Mouse (Mus musculus) heart, postnatal 14 days (tissue): ENCODE measurements around the gene Herc2. TPM values are rescaled to one million over a fixed set of nuclear protein-coding genes. Genes with fewer than 3 reads are reported as not detected.

Source experiments
- DNase-seq, 2 experiments: peaks; one replicate each; pipeline ENCODE4 v3.0.0; 2021 to 2022
- intact Hi-C: fragments of 180-260 bp; cut with DNase I; formaldehyde crosslinking; loops from one replicate; pipeline ENCODE4 v1.15.1; 2025
- total RNA-seq, 2 experiments: library from RNA; stranded (reverse); gene quantifications; 2 replicates each; pipeline ENCODE4 v1.2.3; 2021

Herc2 gene
- total RNA-seq, 2 experiments from 2014 or later = 48.9 to 50.3 TPM

GRCm38 (mm10) chr7:56064876-56065275 lies 14.9 kb downstream of the Herc2 start:
- intact Hi-C loops = no loop called here
- DNase-seq = no peak

GRCm38 (mm10) chr7:56066136-56066535 lies 16.1 kb downstream of the Herc2 start:
- intact Hi-C loops = no loop called here
- no peak for DNase-seq

DNA sequence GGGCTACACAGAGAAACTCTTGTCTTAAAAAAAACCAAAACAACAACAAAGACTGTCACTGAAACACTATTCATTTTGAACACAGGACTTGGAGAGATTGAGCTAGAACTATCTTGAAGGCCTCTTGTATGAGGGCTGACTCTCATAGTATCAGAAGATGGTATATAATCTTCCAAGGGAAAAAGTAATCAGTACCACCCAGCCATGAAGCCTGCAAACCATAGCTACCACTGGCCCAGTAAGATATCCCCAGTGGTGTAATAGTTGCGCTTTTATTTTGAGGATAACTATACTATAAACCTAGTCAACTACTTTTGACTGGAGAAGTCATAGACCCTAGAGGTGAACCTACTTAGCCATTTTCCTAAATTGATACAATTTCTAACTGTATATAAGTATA lies 16.6 kb downstream of the Herc2 start:
- intact Hi-C loops = no loop called here
- no peak for DNase-seq

DNA sequence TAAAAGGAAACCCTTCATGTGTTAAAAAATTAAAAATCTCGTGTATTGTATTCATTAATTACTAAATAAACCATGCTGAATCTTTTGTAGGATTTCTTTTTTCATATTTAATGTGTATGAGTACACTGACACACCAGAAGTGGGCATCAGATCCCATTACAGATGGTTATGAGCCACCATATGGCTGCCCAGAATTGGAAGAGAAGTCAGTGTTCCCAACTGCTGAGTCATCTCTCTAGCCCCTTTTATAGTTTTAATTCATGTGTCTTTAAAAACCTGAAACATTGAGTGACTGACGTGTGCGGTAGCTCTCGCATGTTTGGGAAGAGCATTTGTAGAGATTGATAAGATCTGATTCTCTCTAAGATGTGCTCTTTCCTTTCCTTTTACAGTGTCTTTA lies 21.7 kb downstream of the Herc2 start:
- no peak for DNase-seq
- intact Hi-C loops = no loop called here

GRCm38 (mm10) chr7:56083034-56083433 lies 33.0 kb downstream of the Herc2 start:
- intact Hi-C loops = no loop called here
- no peak for DNase-seq

GRCm38 (mm10) chr7:56089097-56089496 lies 39.1 kb downstream of the Herc2 start:
- intact Hi-C loops = no loop called here
- DNase-seq = no peak

DNA sequence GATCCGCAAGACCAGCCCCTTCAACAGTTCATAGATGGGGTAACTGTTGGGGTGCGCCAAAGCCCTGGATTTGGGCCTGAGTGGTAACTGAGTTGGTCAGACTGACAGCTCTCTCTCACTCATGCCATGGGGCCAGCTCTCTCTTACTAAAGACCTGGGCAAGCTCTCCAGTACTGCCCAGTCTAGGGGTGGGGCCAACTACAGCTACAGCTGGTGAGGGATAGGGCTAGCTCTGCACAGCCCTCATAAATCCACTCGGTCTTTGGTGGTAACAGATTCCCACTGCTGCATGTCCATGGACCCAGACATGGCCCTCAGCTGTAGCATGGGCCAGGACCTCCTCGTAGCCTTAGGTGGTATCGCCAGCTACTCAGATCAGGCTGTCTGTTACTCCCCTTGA lies 41.4 kb downstream of the Herc2 start:
- intact Hi-C loops = no loop called here
- DNase-seq = no peak

DNA sequence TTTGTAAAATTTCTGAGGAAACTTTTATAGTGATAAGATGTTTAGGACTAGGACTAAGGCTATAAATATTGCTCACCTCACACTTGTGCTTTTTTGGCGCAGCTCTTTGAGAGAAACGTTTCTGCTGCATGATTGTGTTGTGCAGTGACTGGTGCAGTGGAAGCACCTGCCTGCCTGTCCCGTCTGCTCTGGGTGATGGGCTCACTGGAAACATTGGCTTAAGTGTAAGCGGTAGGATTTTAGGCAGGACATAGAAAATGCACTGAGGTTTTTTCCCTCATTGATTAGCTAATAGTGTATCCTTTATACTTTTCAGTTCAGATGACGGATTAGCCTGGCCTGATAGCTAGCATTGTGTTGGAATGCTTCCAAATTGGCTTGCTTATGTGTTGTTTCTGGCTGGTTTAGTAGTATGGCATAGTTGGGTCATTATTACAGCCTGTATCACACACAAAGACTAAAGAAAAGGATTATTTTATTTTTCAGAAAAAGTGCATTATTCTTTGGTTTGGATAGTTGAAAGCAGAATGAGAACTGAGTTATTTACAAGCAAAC lies 52.4 kb downstream of the Herc2 start:
- DNase-seq = no peak
- intact Hi-C loops = no loop called here

GRCm38 (mm10) chr7:56112999-56113398 lies 63.0 kb downstream of the Herc2 start:
- intact Hi-C loops = no loop called here
- DNase-seq = no peak

DNA sequence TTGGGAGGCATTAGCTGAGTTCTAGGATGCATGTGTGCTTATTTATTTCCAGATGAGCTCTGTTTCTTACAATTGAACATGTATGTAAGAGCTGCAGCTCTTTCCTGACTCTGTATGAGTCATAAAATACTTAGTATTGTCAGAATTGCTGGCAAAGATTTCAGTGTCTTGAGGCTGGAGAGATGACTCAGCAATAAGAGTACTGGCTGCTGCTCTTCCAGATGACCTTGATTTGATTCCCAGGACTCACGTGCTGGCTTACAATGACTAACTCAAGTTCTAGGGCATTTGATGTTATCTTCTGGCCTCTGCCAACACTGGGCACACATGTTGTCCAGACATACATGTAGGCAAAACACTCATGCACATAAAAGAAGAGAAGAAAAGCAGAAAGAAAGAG lies 64.2 kb downstream of the Herc2 start:
- intact Hi-C loops = no loop called here
- no peak for DNase-seq

DNA sequence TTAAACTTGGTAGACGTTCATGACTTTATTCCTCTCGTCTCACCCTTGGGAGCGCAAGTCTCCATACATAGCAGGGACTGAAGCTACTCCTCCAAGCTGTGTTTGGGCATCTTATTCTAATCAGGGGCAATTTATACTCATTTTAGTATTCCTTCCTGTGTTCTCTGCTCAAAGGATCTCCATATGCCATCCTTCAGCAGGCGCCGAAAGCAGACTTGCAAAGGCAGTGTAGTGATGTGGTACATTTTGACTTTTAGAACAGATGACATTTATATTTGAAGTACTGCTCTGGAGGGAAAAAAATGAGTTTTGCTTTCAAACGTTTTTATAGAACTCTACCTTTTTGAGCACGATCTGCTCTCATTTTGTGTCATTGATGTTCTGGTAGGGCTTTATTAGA lies 71.0 kb downstream of the Herc2 start:
- intact Hi-C loops = loop anchor here (5.0 kb wide), 1 partner anchor 46 kb away; no protein-coding TSS in a partner anchor
- DNase-seq = no peak

GRCm38 (mm10) chr7:56121425-56121824 lies 71.4 kb downstream of the Herc2 start:
- no peak for DNase-seq
- intact Hi-C loops = loop anchor here (5.0 kb wide), 1 partner anchor 46 kb away; no protein-coding TSS in a partner anchor

- intact Hi-C loops = no loop called here
- no peak for DNase-seq
These were observed 78.1 kb downstream of the Herc2 start for GRCm38 (mm10) chr7:56128080-56128479.

DNA sequence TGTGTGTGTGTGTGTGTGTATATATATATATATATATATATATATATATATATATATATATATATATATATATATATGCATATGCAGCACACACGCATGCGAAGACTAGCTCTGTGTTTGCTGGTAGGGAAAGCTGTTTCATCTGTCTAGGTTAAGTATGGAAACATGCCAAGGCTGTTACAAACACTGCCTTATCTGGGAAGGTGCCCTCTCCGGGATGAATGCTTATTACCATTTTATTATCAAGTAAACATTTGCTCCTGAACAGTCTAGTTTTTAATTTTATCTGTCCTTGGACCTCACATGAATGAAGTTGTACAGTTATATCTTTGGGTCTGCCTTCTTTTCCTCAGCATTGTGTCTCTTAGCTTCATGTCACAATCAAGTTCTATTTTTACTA lies 79.6 kb downstream of the Herc2 start:
- no peak for DNase-seq
- intact Hi-C loops = no loop called here

GRCm38 (mm10) chr7:56131548-56131947 lies 81.6 kb downstream of the Herc2 start:
- intact Hi-C loops = loop anchor here (5.0 kb wide), 1 partner anchor 71 kb away; no protein-coding TSS in a partner anchor
- no peak for DNase-seq

GRCm38 (mm10) chr7:56138706-56139105 lies 88.7 kb downstream of the Herc2 start:
- no peak for DNase-seq
- intact Hi-C loops = no loop called here

DNA sequence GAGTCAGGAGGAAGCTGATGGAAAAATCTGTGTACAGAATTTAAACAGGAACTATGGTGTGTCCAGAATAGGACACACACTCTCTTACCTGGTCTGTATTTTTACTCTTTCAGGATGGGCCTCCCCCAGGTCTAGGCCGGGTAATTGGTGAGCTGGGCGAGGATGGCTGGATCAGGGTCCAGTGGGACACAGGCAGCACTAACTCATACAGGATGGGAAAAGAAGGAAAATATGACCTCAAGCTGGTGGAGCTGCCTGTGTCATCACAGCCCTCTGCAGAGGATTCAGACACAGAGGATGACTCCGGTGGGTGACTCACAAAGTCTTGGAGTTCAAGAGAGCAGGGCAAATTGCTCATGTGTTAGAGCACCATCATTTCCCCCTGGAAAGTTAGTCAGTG lies 96.4 kb downstream of the Herc2 start:
- intact Hi-C loops = no loop called here
- no peak for DNase-seq

- no peak for DNase-seq
- intact Hi-C loops = no loop called here
These were observed 98.9 kb downstream of the Herc2 start for GRCm38 (mm10) chr7:56148925-56149324.

- intact Hi-C loops = no loop called here
- DNase-seq = no peak
These were observed 102.1 kb downstream of the Herc2 start for GRCm38 (mm10) chr7:56151885-56152676.

DNA sequence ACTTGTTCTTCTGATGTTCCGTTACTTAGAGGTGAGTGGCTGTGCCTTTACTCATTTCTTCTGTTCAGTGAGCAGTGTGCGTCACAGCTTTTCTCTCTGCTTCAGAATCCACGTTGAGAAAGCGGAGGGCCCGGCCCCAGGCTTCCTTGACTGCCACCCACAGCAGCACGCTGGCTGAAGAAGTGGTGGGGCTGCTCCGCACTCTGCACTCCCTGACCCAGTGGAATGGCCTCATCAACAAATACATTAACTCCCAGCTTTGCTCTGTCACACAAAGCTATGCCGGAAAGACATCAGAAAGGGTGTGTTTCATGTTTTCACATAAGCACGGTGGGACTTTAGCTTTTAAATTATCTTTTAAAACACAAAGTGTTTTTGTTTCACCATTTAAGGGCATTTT lies 103.2 kb downstream of the Herc2 start:
- DNase-seq = no peak
- intact Hi-C loops = no loop called here

DNA sequence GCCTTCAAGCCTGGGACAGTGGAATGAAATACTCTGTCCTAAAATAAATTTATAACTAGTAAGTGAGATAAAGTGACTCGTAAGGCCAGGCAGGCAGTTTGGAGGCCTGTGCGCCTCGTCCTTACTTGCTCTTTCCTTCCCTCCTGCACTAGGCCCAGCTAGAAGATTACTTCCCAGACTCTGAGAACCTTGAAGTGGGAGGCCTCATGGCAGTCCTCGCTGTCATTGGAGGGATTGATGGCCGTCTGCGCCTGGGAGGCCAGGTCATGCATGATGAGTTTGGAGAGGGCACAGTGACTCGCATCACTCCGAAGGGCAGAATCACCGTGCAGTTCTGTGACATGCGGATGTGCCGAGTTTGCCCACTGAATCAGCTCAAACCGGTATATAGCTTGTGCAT lies 103.6 kb downstream of the Herc2 start:
- intact Hi-C loops = no loop called here
- no peak for DNase-seq

DNA sequence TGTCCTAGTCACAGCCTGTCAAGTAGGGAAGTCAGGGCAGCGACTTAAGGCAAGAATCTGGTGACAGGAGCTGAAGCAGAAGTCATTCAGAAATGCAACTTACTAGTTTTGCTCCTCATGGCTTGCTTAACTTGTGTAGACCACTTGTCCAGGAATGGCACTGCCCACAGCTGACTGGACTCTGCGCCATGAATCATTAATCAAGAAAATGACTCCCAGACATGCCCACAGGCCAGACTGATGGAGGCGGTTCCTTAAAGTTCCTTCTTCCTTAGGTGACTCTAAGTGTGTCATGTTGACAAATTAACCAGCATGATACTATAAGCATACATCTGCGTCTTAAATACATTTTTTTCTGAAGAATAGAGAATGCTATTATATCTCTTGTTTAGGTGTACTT lies 113.3 kb downstream of the Herc2 start:
- no peak for DNase-seq
- intact Hi-C loops = no loop called here
